Mouse (Mus musculus) heart, postnatal 0 days (tissue): ENCODE measurements around the gene Prss16. TPM values are rescaled to one million over a fixed set of nuclear protein-coding genes. Genes with fewer than 3 reads are reported as not detected.
"Not testable (repeated sequence)": the region's sequence is repeated elsewhere in the genome, so short reads cannot be mapped to it uniquely, and the experiment has no call there.

Experiments used
- ATAC-seq: fragments of 200-750 bp; cut with Nextera tagmentation; 2 replicates; pipeline ENCODE4 v1.8.0; 2017; ENCODE audit warnings: low read depth, moderate number of reproducible peaks, moderate library complexity; ENCODE audit not compliant: insufficient read depth
- DNase-seq: peaks from one replicate; pipeline ENCODE4 v3.0.0-alpha.2; 2016; ENCODE audit warnings: low spot score
- H3K27ac ChIP-seq: fragments of 300-500 bp; sonication (generic); 2 replicates; pipeline ENCODE4 v1.5.1; 2014; ENCODE audit warnings: low read depth, mild to moderate bottlenecking
- H3K27me3 ChIP-seq: fragments of 300-500 bp; sonication (generic); 2 replicates; pipeline ENCODE4 v1.6.1; 2014; ENCODE audit warnings: low read length, mixed read lengths; ENCODE audit not compliant: control insufficient read depth, insufficient read depth
- H3K36me3 ChIP-seq: fragments of 300-500 bp; sonication (generic); replicated peaks from 2 replicates; pipeline ENCODE4 v1.6.1; 2014; ENCODE audit warnings: low read length, mixed read lengths; ENCODE audit not compliant: control insufficient read depth, insufficient read depth
- H3K4me1 ChIP-seq: fragments of 300-500 bp; sonication (generic); 2 replicates; pipeline ENCODE4 v1.6.1; 2014; ENCODE audit warnings: antibody characterized with exemption; ENCODE audit not compliant: control insufficient read depth, insufficient read depth
- H3K4me2 ChIP-seq: fragments of 300-500 bp; sonication (generic); 2 replicates; pipeline ENCODE4 v1.6.1; 2014; ENCODE audit warnings: low read depth, mild to moderate bottlenecking, low read length, moderate library complexity
- H3K4me3 ChIP-seq: fragments of 300-500 bp; sonication (generic); 2 replicates; pipeline ENCODE4 v1.5.1; 2014; ENCODE audit warnings: low read depth, low read length
- H3K9ac ChIP-seq: fragments of 300-500 bp; sonication (generic); replicated peaks from 2 replicates; pipeline ENCODE4 v1.6.1; 2014; ENCODE audit warnings: low read depth, low read length, mixed read lengths
- H3K9me3 ChIP-seq: fragments of 300-500 bp; sonication (generic); replicated peaks from 2 replicates; pipeline ENCODE4 v1.6.1; 2016; ENCODE audit warnings: low read length; ENCODE audit not compliant: control insufficient read depth
- CTCF ChIP-seq: IDR thresholded peaks from 2 replicates; pipeline ENCODE4 v1.5.1; 2016; ENCODE audit warnings: antibody characterized with exemption, control low read depth, low read depth
- EP300 ChIP-seq: IDR thresholded peaks from 2 replicates; pipeline ENCODE4 v1.6.1; 2016; ENCODE audit warnings: antibody characterized with exemption, low read depth
- WGBS: fragments of 180-500 bp; shearing (Covaris S2); extraction: QIAGEN DNeasy Blood & Tissue Kit; methylation state at CpG from one replicate; pipeline ENCODE4 v1.1.7; 2014; 5-methylcytosine and 5-hydroxymethylcytosine counted together
- polyA plus RNA-seq: library from polyadenylated mRNA; unstranded; fragments of >200 nt; fragmentation: Nextera tagmentation; extraction: Ambion mirVana; gene quantifications from 2 replicates; pipeline ENCODE4 v1.2.1, GENCODE M21; 2015
- total RNA-seq: library from RNA; depleted of rRNA; stranded (reverse); fragments of >200 nt; gene quantifications from 2 replicates; pipeline ENCODE4 v1.2.3, GENCODE M21; 2014; ENCODE audit warnings: low replicate concordance

Gene Prss16
- total and polyA plus RNA-seq, 2 experiments from 2014 or later = 0.05 TPM; not detected in 1

DNA sequence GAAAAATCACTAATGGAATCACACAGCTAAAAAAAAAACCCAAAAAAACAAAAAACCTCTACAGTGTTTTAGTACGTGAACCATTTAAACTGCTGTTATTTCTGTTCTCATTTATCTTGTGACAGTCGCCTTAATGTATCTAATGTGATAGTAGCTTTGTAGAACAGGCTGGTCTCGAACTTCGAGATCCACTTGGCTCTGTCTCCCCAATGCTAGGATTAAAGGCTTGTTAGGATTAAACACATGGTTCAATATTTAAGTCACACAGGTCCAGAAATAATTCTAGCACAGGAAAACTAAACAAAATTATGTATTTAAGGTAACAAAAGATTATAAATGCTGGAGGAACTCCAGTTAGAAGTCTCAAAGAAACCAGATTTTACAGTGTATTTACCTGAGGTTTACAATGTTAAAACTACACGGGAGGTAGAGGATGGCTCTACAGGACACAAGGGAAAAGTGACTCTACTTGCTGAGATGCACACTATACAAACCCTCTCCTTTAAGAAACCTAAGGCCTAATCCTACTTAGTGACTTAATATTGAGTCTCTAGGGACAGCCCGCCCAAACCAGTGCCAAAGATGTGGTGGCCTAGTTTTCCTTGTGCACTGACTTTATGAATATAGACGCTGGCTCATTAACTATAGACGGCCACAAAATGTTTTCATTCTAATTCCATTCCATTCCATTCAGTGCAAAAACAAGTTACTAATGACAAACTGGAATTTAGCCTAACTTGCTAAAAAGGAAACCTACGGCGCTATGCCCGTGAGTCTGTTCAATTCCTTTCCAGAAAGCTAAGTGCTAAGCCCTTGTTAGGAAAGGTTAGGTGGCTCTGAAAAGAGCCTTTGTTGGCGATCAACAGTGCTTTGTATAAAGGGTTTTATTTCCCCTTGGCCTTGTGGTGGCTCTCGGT is 32.4 kb upstream of the Prss16 start:
- ATAC-seq = no peak
- Histone ChIP-seq H3K36me3 (no peaks in the 10 kb centered on the region), H3K4me2 (peak overlapping the region; percentile 57), H3K4me1 (peaks cover 21% of the 10 kb centered on the region), H3K4me3 (peak overlapping the region; percentile 40), H3K27me3 (no peaks in the 10 kb centered on the region), H3K9ac (peak overlapping the region; percentile 57), H3K27ac (peak overlapping the region; percentile 77), H3K9me3 (no peaks in the 10 kb centered on the region)
- no peak for DNase-seq
- TF ChIP-seq EP300 (no peak), CTCF (no peak)
- WGBS = 6% methylated on average over 13 of the region's 13 CpGs

DNA sequence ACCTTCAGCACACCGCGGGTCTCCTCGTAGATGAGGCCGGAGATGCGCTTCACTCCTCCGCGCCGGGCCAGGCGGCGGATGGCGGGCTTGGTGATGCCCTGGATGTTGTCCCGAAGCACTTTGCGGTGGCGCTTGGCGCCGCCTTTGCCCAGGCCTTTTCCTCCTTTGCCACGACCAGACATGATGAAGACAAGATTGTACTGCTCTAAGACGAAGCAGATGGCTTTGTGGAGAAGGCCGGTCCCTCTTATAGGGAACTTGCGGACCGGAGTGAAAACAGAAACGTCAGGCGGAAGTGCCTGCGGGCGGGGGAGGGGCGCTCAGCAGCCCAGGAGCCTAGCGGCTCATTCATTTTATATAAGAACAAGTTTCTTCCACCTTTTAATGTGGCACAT is 31.6 kb upstream of the Prss16 start, which contains the start of gene Hist1h4i:
Gene Hist1h4i (minus strand): TSS at position 221 of the 395 bp plus-strand sequence.
- peak within 1 kb of the TSS; percentile 57 for H3K4me2 ChIP-seq
- peak within 1 kb of the TSS; percentile 79 for H3K27ac ChIP-seq
- H3K27me3 ChIP-seq, H3K9me3 ChIP-seq, H3K36me3 ChIP-seq: not testable (repeated sequence)
- peak; percentile 78 for TF ChIP-seq EP300
- ATAC-seq = peak; percentile 60
- peak within 1 kb of the TSS; percentile 40 for H3K4me3 ChIP-seq
- peak; percentile 87 for DNase-seq
- H3K9ac ChIP-seq = peak within 1 kb of the TSS; percentile 57
- WGBS = under 1% methylated on average over 23 of the region's 27 CpGs
- H3K4me1 ChIP-seq = peaks cover 24% of the 10 kb centered on the region

DNA sequence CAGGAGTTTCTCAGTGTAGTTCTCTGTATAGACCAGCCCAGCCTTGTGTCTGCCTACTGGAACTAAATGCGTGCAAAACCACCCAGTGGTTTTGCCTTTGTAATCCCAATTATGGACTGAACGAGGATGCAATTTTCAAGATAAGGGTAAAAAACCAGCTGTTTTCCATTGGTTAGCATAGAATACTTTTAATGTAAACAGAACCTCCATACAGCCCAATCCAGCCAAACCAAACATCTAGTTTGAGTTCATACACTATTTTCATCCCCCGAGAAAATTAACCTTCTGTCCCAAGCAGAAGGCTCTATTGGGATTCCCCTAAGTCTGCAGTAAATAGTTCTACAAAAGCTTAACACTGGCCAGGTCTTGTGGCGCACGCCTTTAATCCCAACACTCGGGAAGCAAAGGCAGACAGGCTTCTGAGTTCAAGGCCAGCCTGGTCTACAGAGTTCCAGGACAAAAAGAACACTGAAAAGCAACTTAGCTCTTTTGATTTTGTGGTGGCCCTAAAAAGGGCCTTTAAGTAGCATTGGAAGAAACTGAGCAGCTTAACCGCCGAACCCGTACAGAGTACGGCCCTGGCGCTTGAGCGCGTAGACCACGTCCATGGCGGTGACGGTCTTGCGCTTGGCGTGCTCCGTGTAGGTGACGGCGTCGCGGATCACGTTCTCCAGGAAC is 31.1 kb upstream of the Prss16 start:
- DNase-seq (no peak), ATAC-seq (no peak)
- H3K9me3 ChIP-seq = no peaks in the 10 kb centered on the region
- H3K36me3 ChIP-seq = no peaks in the 10 kb centered on the region
- H3K27ac ChIP-seq = peak overlapping the region; percentile 79
- H3K4me3 ChIP-seq = peak overlapping the region; percentile 40
- H3K4me2 ChIP-seq = peak overlapping the region; percentile 57
- TF ChIP-seq EP300 (no peak), CTCF (no peak)
- H3K9ac ChIP-seq = peak overlapping the region; percentile 25
- peaks cover 25% of the 10 kb centered on the region for H3K4me1 ChIP-seq
- WGBS = 1% methylated on average over 19 of the region's 24 CpGs
- no peaks in the 10 kb centered on the region for H3K27me3 ChIP-seq

DNA sequence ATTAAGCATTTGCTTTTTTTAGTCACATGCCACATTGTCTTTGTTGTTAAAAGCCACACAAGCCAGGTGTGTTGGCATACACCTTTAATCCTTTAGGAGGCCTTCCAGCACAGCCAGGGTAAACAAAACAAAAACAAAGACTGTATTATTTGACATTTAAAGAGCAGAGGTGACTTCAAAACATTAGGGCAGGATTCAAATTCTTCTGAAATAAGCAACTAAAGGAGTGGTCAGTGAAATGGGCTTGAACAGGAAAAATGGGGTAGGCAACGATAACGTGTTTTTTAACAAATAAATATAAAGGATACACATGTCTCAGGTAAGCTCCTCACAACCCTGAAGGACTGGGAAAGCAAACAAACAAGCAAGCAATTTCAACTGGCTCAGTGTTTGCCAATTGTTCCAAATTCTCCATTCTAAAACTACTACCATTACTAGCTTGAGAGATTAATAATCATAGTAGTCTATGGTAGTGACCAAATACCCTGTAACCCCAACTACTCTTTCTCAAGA is 30.5 kb upstream of the Prss16 start:
- TF ChIP-seq EP300 (no peak), CTCF (no peak)
- WGBS = 14% methylated on average over 2 of the region's 2 CpGs
- H3K9me3 ChIP-seq = no peaks in the 10 kb centered on the region
- H3K36me3 ChIP-seq = no peaks in the 10 kb centered on the region
- peak overlapping the region; percentile 79; the same call in 1 of the 2 replicates for H3K27ac ChIP-seq
- H3K4me1 ChIP-seq = peaks cover 25% of the 10 kb centered on the region
- peak overlapping the region; percentile 57 for H3K4me2 ChIP-seq
- ATAC-seq (no peak), DNase-seq (no peak)
- no peaks in the 10 kb centered on the region for H3K27me3 ChIP-seq
- H3K4me3 ChIP-seq = peak overlapping the region; percentile 40; the same call in 1 of the 2 replicates
- no peak overlapping the region for H3K9ac ChIP-seq

DNA sequence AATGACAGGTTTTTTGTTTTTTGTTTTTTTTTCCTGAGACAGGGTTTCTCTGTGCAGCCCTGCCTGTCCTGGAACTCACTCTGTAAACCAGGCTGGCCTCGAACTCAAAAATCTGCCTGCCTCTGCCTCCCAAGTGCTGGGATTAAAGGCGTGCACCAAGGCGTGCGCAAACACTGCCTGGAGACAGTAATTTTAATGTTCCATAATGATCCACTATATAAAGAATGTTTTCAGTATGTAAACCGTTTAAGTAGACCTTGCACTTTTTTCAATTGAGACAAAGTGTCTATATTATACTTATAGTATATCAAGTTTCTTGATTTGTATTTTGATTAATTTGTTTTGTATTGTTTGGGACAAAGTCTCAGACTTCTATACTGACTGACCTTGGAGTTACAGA is 29.8 kb upstream of the Prss16 start:
- no peak for DNase-seq
- no peak overlapping the region for H3K4me3 ChIP-seq
- WGBS = 70% methylated on average over 5 of the region's 5 CpGs
- ATAC-seq = no peak
- H3K4me1 ChIP-seq = peaks cover 29% of the 10 kb centered on the region
- no peaks in the 10 kb centered on the region for H3K9me3 ChIP-seq
- H3K4me2 ChIP-seq = no peak overlapping the region
- H3K27me3 ChIP-seq = no peaks in the 10 kb centered on the region
- H3K9ac ChIP-seq = no peak overlapping the region
- H3K27ac ChIP-seq = no peak overlapping the region
- H3K36me3 ChIP-seq = no peaks in the 10 kb centered on the region
- TF ChIP-seq CTCF = no peak
- no peak for TF ChIP-seq EP300
